Mouse (Mus musculus) E14TG2a.4 (cell line): ENCODE results near the gene Atp5f1.
"Not testable (repeated sequence)": the region's sequence is repeated elsewhere in the genome, so short reads cannot be mapped to it uniquely, and the experiment has no call there.

Experiments used
- H3K27me3 ChIP-seq: 2 replicates; pipeline ENCODE4 v1.6.1; 2014; ENCODE audit warnings: low read length, control low read depth; ENCODE audit not compliant: insufficient read depth
- H3K36me3 ChIP-seq: 2 replicates; pipeline ENCODE4 v1.6.1; 2014; ENCODE audit warnings: low read length, control low read depth; ENCODE audit not compliant: insufficient read depth
- H3K4me1 ChIP-seq: replicated peaks from 2 replicates; pipeline ENCODE4 v1.6.1; 2014; ENCODE audit warnings: low read depth, low read length, control low read depth
- H3K4me3 ChIP-seq: replicated peaks from 2 replicates; pipeline ENCODE4 v1.5.1; 2014; ENCODE audit warnings: mild to moderate bottlenecking, low read length
- H3K9me3 ChIP-seq: 2 replicates; pipeline ENCODE4 v1.6.1; 2014; ENCODE audit warnings: low read length, control low read depth
- CTCF ChIP-seq: conservative IDR thresholded peaks from 2 replicates; pipeline ENCODE4 v1.5.1; 2014; ENCODE audit warnings: low read length
- NANOG ChIP-seq: IDR thresholded peaks from 2 replicates; pipeline ENCODE4 v1.6.1; 2014; ENCODE audit warnings: borderline replicate concordance, low read length, mixed read lengths
- POU5F1 ChIP-seq: IDR thresholded peaks from 2 replicates; pipeline ENCODE4 v1.6.1; 2014; ENCODE audit warnings: low read length, borderline replicate concordance

Gene Atp5f1

GRCm38 (mm10) chr3:105927561-105928194 is 32.2 kb downstream of the Atp5f1 start:
- no peak overlapping the region for H3K4me3 ChIP-seq
- H3K27me3 ChIP-seq = no peaks in the 10 kb centered on the region
- peaks cover 24% of the 10 kb centered on the region for H3K4me1 ChIP-seq
- no peaks in the 10 kb centered on the region for H3K36me3 ChIP-seq
- H3K9me3 ChIP-seq = no peaks in the 10 kb centered on the region
- TF ChIP-seq NANOG (no peak), CTCF (no peak), POU5F1 (no peak)

- Histone ChIP-seq H3K4me3 (no peak overlapping the region), H3K36me3 (no peaks in the 10 kb centered on the region)
Measured at GRCm38 (mm10) chr3:105924616-105925015, 35.3 kb downstream of the Atp5f1 start.

GRCm38 (mm10) chr3:105921959-105922358 is 37.9 kb downstream of the Atp5f1 start:
- Histone ChIP-seq H3K4me1 (no peaks in the 10 kb centered on the region), H3K27me3 (no peaks in the 10 kb centered on the region), H3K4me3 (no peak overlapping the region), H3K9me3 (no peaks in the 10 kb centered on the region), H3K36me3 (no peaks in the 10 kb centered on the region)
- TF ChIP-seq NANOG (no peak), CTCF (no peak), POU5F1 (no peak)

More at GRCm38 (mm10) chr3:105924616-105925015, 35.3 kb downstream of the Atp5f1 start:
- Histone ChIP-seq H3K4me1 (peaks cover 22% of the 10 kb centered on the region), H3K27me3 (no peaks in the 10 kb centered on the region), H3K9me3 (no peaks in the 10 kb centered on the region)
- TF ChIP-seq NANOG = no peak
- no peak for TF ChIP-seq CTCF
- no peak for TF ChIP-seq POU5F1

- H3K36me3 ChIP-seq, H3K4me1 ChIP-seq, H3K9me3 ChIP-seq, H3K4me3 ChIP-seq, H3K27me3 ChIP-seq: not testable (repeated sequence)
Measured at GRCm38 (mm10) chr3:105920743-105921142, 39.2 kb downstream of the Atp5f1 start.

- TF ChIP-seq NANOG = no peak
- TF ChIP-seq POU5F1 = no peak
- no peak for TF ChIP-seq CTCF
- Histone ChIP-seq H3K36me3 (no peaks in the 10 kb centered on the region), H3K27me3 (peaks cover 7% of the 10 kb centered on the region; the same call in 1 of the 2 replicates), H3K4me3 (no peak overlapping the region), H3K9me3 (no peaks in the 10 kb centered on the region), H3K4me1 (no peaks in the 10 kb centered on the region)
Measured at GRCm38 (mm10) chr3:105918355-105918745, 41.5 kb downstream of the Atp5f1 start.

GRCm38 (mm10) chr3:105917656-105918354 is 42.1 kb downstream of the Atp5f1 start:
- Histone ChIP-seq H3K9me3 (no peaks in the 10 kb centered on the region), H3K27me3 (peaks cover 9% of the 10 kb centered on the region; the same call in 1 of the 2 replicates), H3K4me1 (no peaks in the 10 kb centered on the region), H3K36me3 (no peaks in the 10 kb centered on the region), H3K4me3 (no peak overlapping the region)
- TF ChIP-seq POU5F1 = no peak
- no peak for TF ChIP-seq CTCF
- TF ChIP-seq NANOG = no peak

GRCm38 (mm10) chr3:105916455-105916854 is 43.4 kb downstream of the Atp5f1 start:
- not testable (repeated sequence) for H3K4me1 ChIP-seq, H3K36me3 ChIP-seq, H3K27me3 ChIP-seq, H3K9me3 ChIP-seq, H3K4me3 ChIP-seq

- Histone ChIP-seq H3K4me1 (no peaks in the 10 kb centered on the region), H3K27me3 (peaks cover 9% of the 10 kb centered on the region; the same call in 1 of the 2 replicates), H3K36me3 (no peaks in the 10 kb centered on the region), H3K9me3 (no peaks in the 10 kb centered on the region), H3K4me3 (no peak overlapping the region)
- TF ChIP-seq NANOG = no peak
- no peak for TF ChIP-seq CTCF
- TF ChIP-seq POU5F1 = no peak
Measured at GRCm38 (mm10) chr3:105915281-105915680, 44.6 kb downstream of the Atp5f1 start.
